Mouse (Mus musculus) adrenal gland, adult 10 weeks (tissue): ENCODE data around the gene Gm11568. TPM values are rescaled to one million over a fixed set of nuclear protein-coding genes. Genes with fewer than 3 reads are reported as not detected.

Experiments
- polyA plus RNA-seq: library from polyadenylated mRNA; stranded (reverse); fragments of 350-450 nt; fragmentation: Illumina TruSeq; extraction: RNeasy Lipid Tissue Mini Kit (QIAGEN cat#74804); gene quantifications from one replicate; pipeline ENCODE4 v1.2.3, GENCODE M21; 2014; ENCODE audit warnings: low read depth, low replicate concordance

Gene Gm11568
- not detected for polyA plus RNA-seq

GRCm38 (mm10) chr11:99857617-99858016 lies at the start of gene Gm11568:
TSS of gene Gm11568 (plus strand) at chr11:99857917.

GRCm38 (mm10) chr11:99809792-99810191 lies 47.9 kb upstream of the Gm11568 start, which contains the start of gene Krtap4-13:
TSS of gene Krtap4-13 (minus strand) at chr11:99809892.

GRCm38 (mm10) chr11:99815566-99815965 lies 42.2 kb upstream of the Gm11568 start, which contains the start of gene Gm11564:
TSS of gene Gm11564 (minus strand) at chr11:99815666.

GRCm38 (mm10) chr11:99837966-99838365 lies 19.8 kb upstream of the Gm11568 start, which contains the start of gene 2300003K06Rik:
TSS of gene 2300003K06Rik (minus strand) at chr11:99838066.

GRCm38 (mm10) chr11:99851508-99851907 lies 6.2 kb upstream of the Gm11568 start, which contains the start of gene Krtap4-16:
TSS of gene Krtap4-16 (minus strand) at chr11:99851608.

GRCm38 (mm10) chr11:99864176-99864575 lies 6.5 kb downstream of the Gm11568 start, which contains the start of gene Gm11559:
TSS of gene Gm11559 (plus strand) at chr11:99864476.

GRCm38 (mm10) chr11:99873089-99873488 lies 15.4 kb downstream of the Gm11568 start, which contains the start of gene Krtap9-1:
TSS of gene Krtap9-1 (plus strand) at chr11:99873389.

GRCm38 (mm10) chr11:99878887-99879286 lies 21.2 kb downstream of the Gm11568 start, which contains the start of gene Gm11567:
TSS of gene Gm11567 (plus strand) at chr11:99879187.

GRCm38 (mm10) chr11:99907620-99908019 lies 49.9 kb downstream of the Gm11568 start, which contains the start of gene Krtap31-1:
TSS of gene Krtap31-1 (plus strand) at chr11:99907920.

Other genes starting within 250 kb of the Gm11568 start
- not detected for gene Gm11937, start 247.7 kb upstream of the Gm11568 start, polyA plus RNA-seq
- gene Krtap2-4, start 243.1 kb upstream of the Gm11568 start, polyA plus RNA-seq: not detected
- gene Gm11562, start 237.5 kb upstream of the Gm11568 start, polyA plus RNA-seq: not detected
- not detected for gene Krtap4-1, start 229.7 kb upstream of the Gm11568 start, polyA plus RNA-seq
- not detected for gene Krtap4-2, start 222.8 kb upstream of the Gm11568 start, polyA plus RNA-seq
- not detected for gene Krtap4-7, start 213.8 kb upstream of the Gm11568 start, polyA plus RNA-seq
- gene Gm11555, start 207.7 kb upstream of the Gm11568 start, polyA plus RNA-seq: not detected
- gene Gm11563, start 199.0 kb upstream of the Gm11568 start, polyA plus RNA-seq: not detected
- gene Krtap4-6, start 192.0 kb upstream of the Gm11568 start, polyA plus RNA-seq: not detected
- gene Gm14190, start 167.2 kb upstream of the Gm11568 start, polyA plus RNA-seq: not detected
- not detected for gene Gm14180, start 123.6 kb upstream of the Gm11568 start, polyA plus RNA-seq
- not detected for gene Gm11595, start 85.0 kb upstream of the Gm11568 start, polyA plus RNA-seq
- not detected for gene Krtap4-8, start 77.2 kb upstream of the Gm11568 start, polyA plus RNA-seq
- not detected for gene Krtap4-9, start 72.7 kb upstream of the Gm11568 start, polyA plus RNA-seq
- not detected for gene Gm11596, start 64.5 kb upstream of the Gm11568 start, polyA plus RNA-seq
- not detected for gene Gm11569, start 59.0 kb upstream of the Gm11568 start, polyA plus RNA-seq
- not detected for gene Gm11554, start 53.5 kb upstream of the Gm11568 start, polyA plus RNA-seq
- not detected for gene Krtap4-13, start 48.0 kb upstream of the Gm11568 start, polyA plus RNA-seq
- not detected for gene Gm11564, start 42.3 kb upstream of the Gm11568 start, polyA plus RNA-seq
- gene 2300003K06Rik, start 19.9 kb upstream of the Gm11568 start, polyA plus RNA-seq: not detected
- gene Krtap4-16, start 6.3 kb upstream of the Gm11568 start, polyA plus RNA-seq: not detected
- not detected for gene Gm11559, start 6.6 kb downstream of the Gm11568 start, polyA plus RNA-seq
- gene Krtap9-1, start 15.5 kb downstream of the Gm11568 start, polyA plus RNA-seq: not detected
- not detected for gene Gm11567, start 21.3 kb downstream of the Gm11568 start, polyA plus RNA-seq
- gene Krtap31-1, start 50.0 kb downstream of the Gm11568 start, polyA plus RNA-seq: not detected
- not detected for gene Gm11565, start 56.8 kb downstream of the Gm11568 start, polyA plus RNA-seq
- gene Krtap31-2, start 78.4 kb downstream of the Gm11568 start, polyA plus RNA-seq: not detected
- gene Krtap9-5, start 90.6 kb downstream of the Gm11568 start, polyA plus RNA-seq: not detected
- gene Krtap29-1, start 121.1 kb downstream of the Gm11568 start, polyA plus RNA-seq: not detected
- not detected for gene Krtap16-1, start 128.7 kb downstream of the Gm11568 start, polyA plus RNA-seq
- gene Krtap17-1, start 136.1 kb downstream of the Gm11568 start, polyA plus RNA-seq: not detected
- gene Krt33a, start 158.3 kb downstream of the Gm11568 start, polyA plus RNA-seq: not detected
- gene Krt33b, start 172.0 kb downstream of the Gm11568 start, polyA plus RNA-seq: not detected
- gene Krt34, start 183.6 kb downstream of the Gm11568 start, polyA plus RNA-seq: not detected
- not detected for gene Krt31, start 192.6 kb downstream of the Gm11568 start, polyA plus RNA-seq
- not detected for gene Krt32, start 230.3 kb downstream of the Gm11568 start, polyA plus RNA-seq
- gene Krt35, start 238.3 kb downstream of the Gm11568 start, polyA plus RNA-seq: not detected
- not detected for gene Krt36, start 247.7 kb downstream of the Gm11568 start, polyA plus RNA-seq